Mouse (Mus musculus) liver, embryonic 14.5 days (tissue): Measurements from ENCODE around the gene Dbx1. TPM values are rescaled to one million over a fixed set of nuclear protein-coding genes. Genes with fewer than 3 reads are reported as not detected.

Experiments used
- ATAC-seq: fragments of 200-750 bp; cut with Nextera tagmentation; 2 replicates; pipeline ENCODE4 v1.8.0; 2017; ENCODE audit warnings: moderate number of reproducible peaks, mild to moderate bottlenecking, moderate library complexity; ENCODE audit not compliant: insufficient read depth
- DNase-seq, 3 experiments: peaks; one replicate each; pipeline ENCODE4 v3.0.0-alpha.2; 2012 to 2013; ENCODE audit warnings: low read depth in 3 of 3, low spot score in 3 of 3
- H3K27ac ChIP-seq: fragments of 300-500 bp; sonication (generic); 2 replicates; pipeline ENCODE4 v1.5.1; 2014; ENCODE audit warnings: moderate library complexity, mild to moderate bottlenecking, control low read depth, inconsistent platforms
- H3K27me3 ChIP-seq: fragments of 300-500 bp; sonication (generic); 2 replicates; pipeline ENCODE4 v1.6.1; 2014; ENCODE audit warnings: mild to moderate bottlenecking, low read length, moderate library complexity; ENCODE audit not compliant: control insufficient read depth, insufficient read depth
- H3K36me3 ChIP-seq: fragments of 300-500 bp; sonication (generic); replicated peaks from 2 replicates; pipeline ENCODE4 v1.6.1; 2014; ENCODE audit warnings: low read depth; ENCODE audit not compliant: control insufficient read depth, insufficient read depth
- H3K4me1 ChIP-seq, 2 experiments: fragments of 200-500 bp in 1 of 2; fragments of 300-500 bp in 1 of 2; sonication (generic) in 1 of 2; replicated peaks; 2 replicates each; pipeline ENCODE4 v1.6.1; 2012 to 2014; ENCODE audit warnings: antibody characterized with exemption in 1 of 2, inconsistent platforms in 1 of 2, low read length in 1 of 2; ENCODE audit not compliant: control insufficient read depth in 2 of 2, insufficient read depth in 2 of 2
- H3K4me2 ChIP-seq: fragments of 300-500 bp; sonication (generic); 2 replicates; pipeline ENCODE4 v1.6.1; 2014; ENCODE audit warnings: low read depth, mild to moderate bottlenecking, control low read depth, moderate library complexity
- H3K4me3 ChIP-seq, 2 experiments: fragments of 200-500 bp in 1 of 2; fragments of 300-500 bp in 1 of 2; sonication (generic) in 1 of 2; 2 replicates each; pipeline ENCODE4 v1.5.1; 2012 to 2014; ENCODE audit warnings: low read depth in 2 of 2, low read length in 2 of 2, mild to moderate bottlenecking in 2 of 2, control low read depth in 1 of 2, inconsistent platforms in 1 of 2, moderate library complexity in 1 of 2; ENCODE audit not compliant: insufficient read depth in 1 of 2
- H3K9ac ChIP-seq: fragments of 300-500 bp; sonication (generic); replicated peaks from 2 replicates; pipeline ENCODE4 v1.6.1; 2014; ENCODE audit warnings: mild to moderate bottlenecking, control low read depth, moderate library complexity
- H3K9me3 ChIP-seq: fragments of 300-500 bp; sonication (generic); 2 replicates; pipeline ENCODE4 v1.6.1; 2016; ENCODE audit warnings: low read length, mixed read lengths; ENCODE audit not compliant: control insufficient read depth
- CTCF ChIP-seq: IDR thresholded peaks from 2 replicates; pipeline ENCODE4 v1.5.1; 2016; ENCODE audit warnings: antibody characterized with exemption, low read depth, control low read depth
- EP300 ChIP-seq: IDR thresholded peaks from 2 replicates; pipeline ENCODE4 v1.6.1; 2016; ENCODE audit warnings: antibody characterized with exemption, low read depth
- WGBS: fragments of 180-500 bp; shearing (Covaris S2); extraction: QIAGEN DNeasy Blood & Tissue Kit; methylation state at CpG from one replicate; pipeline ENCODE4 v1.1.7; 2014; ENCODE audit not compliant: insufficient replicate concordance; 5-methylcytosine and 5-hydroxymethylcytosine counted together
- polyA plus RNA-seq, 2 experiments: library from polyadenylated mRNA; depleted of rRNA in 1 of 2; stranded (reverse) in 1 of 2; unstranded in 1 of 2; fragments of >200 nt; fragmentation: Nextera tagmentation in 1 of 2; extraction: Ambion mirVana in 1 of 2; gene quantifications; 2 replicates each; pipeline versions ENCODE4 v1.2.1 to v1.2.3; 2012 to 2014

Gene Dbx1
- polyA plus RNA-seq (2012; rRNA removed) (not detected in 2 replicates), polyA plus RNA-seq (2014; fragmentation: Nextera tagmentation; extraction: Ambion mirVana) (not detected in 2 replicates)

GRCm38 (mm10) chr7:49636491-49637115 is at the start of gene Dbx1:
Gene Dbx1, minus strand, starts transcription at chr7:49636849.
- Histone ChIP-seq H3K4me1 (no peaks in the 10 kb centered on the region), H3K27ac (no peak within 1 kb of the TSS), H3K9me3 (no peaks in the 10 kb centered on the region), H3K27me3 (peaks cover 90% of the 10 kb centered on the region), H3K9ac (no peak within 1 kb of the TSS), H3K4me2 (no peak within 1 kb of the TSS), H3K4me3 (no peak within 1 kb of the TSS), H3K36me3 (no peaks in the 10 kb centered on the region)
- 3% methylated on average over 30 of the region's 33 CpGs for WGBS
- TF ChIP-seq CTCF (no peak), EP300 (no peak)
- DNase-seq (no peak), ATAC-seq (no peak)

GRCm38 (mm10) chr7:49678826-49679377 is 42.3 kb upstream of the Dbx1 start:
- Histone ChIP-seq H3K36me3 (no peaks in the 10 kb centered on the region), H3K9me3 (no peaks in the 10 kb centered on the region), H3K4me3 (no peak overlapping the region), H3K27me3 (peaks cover 38% of the 10 kb centered on the region), H3K4me2 (no peak overlapping the region), H3K9ac (no peak overlapping the region), H3K4me1 (no peaks in the 10 kb centered on the region), H3K27ac (no peak overlapping the region)
- DNase-seq = no peak
- no peak for TF ChIP-seq EP300
- no peak for TF ChIP-seq CTCF
- no peak for ATAC-seq
- WGBS = 9% methylated on average over 9 of the region's 9 CpGs

- no peak for TF ChIP-seq EP300
- no peak for DNase-seq
- Histone ChIP-seq H3K27ac (no peak overlapping the region), H3K4me2 (no peak overlapping the region), H3K4me3 (no peak overlapping the region), H3K4me1 (no peaks in the 10 kb centered on the region), H3K9me3 (no peaks in the 10 kb centered on the region), H3K9ac (no peak overlapping the region), H3K36me3 (no peaks in the 10 kb centered on the region), H3K27me3 (peaks cover 38% of the 10 kb centered on the region)
- no peak for ATAC-seq
- 7% methylated on average over 22 of the region's 22 CpGs for WGBS
Observed at GRCm38 (mm10) chr7:49678100-49678825, 41.6 kb upstream of the Dbx1 start.

GRCm38 (mm10) chr7:49677166-49677565 is 40.5 kb upstream of the Dbx1 start:
- Histone ChIP-seq H3K9me3 (no peaks in the 10 kb centered on the region), H3K27me3 (peaks cover 38% of the 10 kb centered on the region), H3K4me1 (no peaks in the 10 kb centered on the region), H3K27ac (no peak overlapping the region), H3K4me2 (no peak overlapping the region), H3K4me3 (no peak overlapping the region), H3K36me3 (no peaks in the 10 kb centered on the region), H3K9ac (no peak overlapping the region)
- no peak for DNase-seq
- WGBS = 4% methylated on average over 9 of the region's 9 CpGs
- TF ChIP-seq EP300 = no peak
- no peak for ATAC-seq

GRCm38 (mm10) chr7:49676627-49677026 is 40.0 kb upstream of the Dbx1 start:
- DNase-seq = no peak
- H3K9ac ChIP-seq = no peak overlapping the region
- WGBS = 23% methylated on average over 5 of the region's 5 CpGs
- H3K4me3 ChIP-seq = no peak overlapping the region
- H3K27ac ChIP-seq = no peak overlapping the region
- no peaks in the 10 kb centered on the region for H3K9me3 ChIP-seq
- H3K36me3 ChIP-seq = no peaks in the 10 kb centered on the region
- peaks cover 38% of the 10 kb centered on the region for H3K27me3 ChIP-seq
- TF ChIP-seq CTCF = no peak
- TF ChIP-seq EP300 = no peak
- no peak for ATAC-seq
- no peaks in the 10 kb centered on the region for H3K4me1 ChIP-seq
- no peak overlapping the region for H3K4me2 ChIP-seq
